Mouse (Mus musculus) heart, postnatal 36 days (tissue): ENCODE measurements around the gene AC129217.1. TPM values are rescaled to one million over a fixed set of nuclear protein-coding genes. Genes with fewer than 3 reads are reported as not detected.

Source experiments
- microRNA-seq, 2 experiments: library from miRNA; unstranded; fragments of <30 nt; microRNA quantifications; one replicate each; pipeline ENCODE4 v1.2.0; 2021; ENCODE audit warnings: borderline number of aligned reads in 2 of 2
- total RNA-seq, 2 experiments: library from RNA; stranded (reverse); gene quantifications; 2 replicates each; pipeline ENCODE4 v1.2.3; 2021

AC129217.1 gene
- total RNA-seq, 2 experiments from 2014 or later, result not detected

Small RNA genes within 50 kb of the gene (microRNA-seq; reads per million reads assigned to microRNA genes)
- gene Mir5136, result 0 to 0.72 reads per million in 2 experiments

Other genes starting within 250 kb of the AC129217.1 start
- not detected for gene Slc22a8, start 238.5 kb upstream of the AC129217.1 start, total RNA-seq
- not detected for gene Slc22a6, start 211.7 kb upstream of the AC129217.1 start, total RNA-seq
- gene Chrm1, start 166.0 kb upstream of the AC129217.1 start, total RNA-seq, result not detected
- 10 to 100 TPM; 37.7 to 43.0 TPM for gene Slc3a2, start 106.4 kb upstream of the AC129217.1 start, total RNA-seq
- gene Wdr74, start 93.9 kb upstream of the AC129217.1 start, total RNA-seq, result 10 to 100 TPM; 22.0 to 22.4 TPM
- gene 1700092M07Rik, start 89.1 kb upstream of the AC129217.1 start, total RNA-seq, result not detected
- 10 to 100 TPM; 28.1 to 29.8 TPM for gene Stx5a, start 88.4 kb upstream of the AC129217.1 start, total RNA-seq
- gene Nxf1, start 72.7 kb upstream of the AC129217.1 start, total RNA-seq, result 10 to 100 TPM; 36.7 to 37.6 TPM
- 100 to 1,000 TPM; 114 to 117 TPM for gene Tmem223, start 58.8 kb upstream of the AC129217.1 start, total RNA-seq
- gene Tmem179b, start 55.3 kb upstream of the AC129217.1 start, total RNA-seq, result 10 to 100 TPM; 16.5 to 18.0 TPM
- 1 to 10 TPM; 5.6 to 7.9 TPM for gene Taf6l, start 43.4 kb upstream of the AC129217.1 start, total RNA-seq
- gene Polr2g, start 31.2 kb upstream of the AC129217.1 start, total RNA-seq, result 10 to 100 TPM; 52.3 to 59.2 TPM
- 1 to 10 TPM; 1.3 to 1.7 TPM for gene Zbtb3, start 27.2 kb upstream of the AC129217.1 start, total RNA-seq
- gene Ttc9c, start 10.4 kb upstream of the AC129217.1 start, total RNA-seq, result 10 to 100 TPM; 11.6 to 14.7 TPM
- 10 to 100 TPM; 44.6 to 49.8 TPM for gene Hnrnpul2, start 9.8 kb upstream of the AC129217.1 start, total RNA-seq
- 10 to 100 TPM; 22.0 to 25.2 TPM for gene Bscl2, start 7.7 kb downstream of the AC129217.1 start, total RNA-seq
- gene Gng3, start 9.4 kb downstream of the AC129217.1 start, total RNA-seq, result not detected
- 1 to 10 TPM; 4.0 to 4.9 TPM for gene Lrrn4cl, start 21.0 kb downstream of the AC129217.1 start, total RNA-seq
- gene Ubxn1, start 41.7 kb downstream of the AC129217.1 start, total RNA-seq, result 100 to 1,000 TPM; 122 to 130 TPM
- 10 to 100 TPM; 58.7 to 59.0 TPM for gene Uqcc3, start 51.1 kb downstream of the AC129217.1 start, total RNA-seq
- 1 to 10 TPM; 1.7 to 3.4 TPM for gene Lbhd1, start 54.0 kb downstream of the AC129217.1 start, total RNA-seq
- gene Gm49403, start 54.2 kb downstream of the AC129217.1 start, total RNA-seq, result not detected
- gene 1810009A15Rik, start 59.1 kb downstream of the AC129217.1 start, total RNA-seq, result 10 to 100 TPM; 18.7 to 20.4 TPM
- not detected for gene Gm49416, start 59.2 kb downstream of the AC129217.1 start, total RNA-seq
- gene Ints5, start 63.2 kb downstream of the AC129217.1 start, total RNA-seq, result 10 to 100 TPM; 11.5 to 13.6 TPM
- 10 to 100 TPM; 48.5 to 52.2 TPM for gene Ganab, start 68.3 kb downstream of the AC129217.1 start, total RNA-seq
- 10 to 100 TPM; 34.5 to 37.6 TPM for gene B3gat3, start 90.6 kb downstream of the AC129217.1 start, total RNA-seq
- gene Rom1, start 99.6 kb downstream of the AC129217.1 start, total RNA-seq, result 10 to 100 TPM; 19.8 to 30.2 TPM
- gene Eml3, start 99.8 kb downstream of the AC129217.1 start, total RNA-seq, result 10 to 100 TPM in 1 of 2 experiments, 1 to 10 TPM in 1; 9.5 to 11.0 TPM
- 10 to 100 TPM; 33.2 to 38.5 TPM for gene Mta2, start 112.1 kb downstream of the AC129217.1 start, total RNA-seq
- gene Tut1, start 124.1 kb downstream of the AC129217.1 start, total RNA-seq, result 1 to 10 TPM; 8.1 to 8.9 TPM
- gene Eef1g, start 137.3 kb downstream of the AC129217.1 start, total RNA-seq, result 100 to 1,000 TPM; 246 to 250 TPM
- gene Ahnak, start 159.5 kb downstream of the AC129217.1 start, total RNA-seq, result 100 to 1,000 TPM; 362 to 377 TPM